Mouse (Mus musculus) hindbrain, embryonic 13.5 days (tissue): ENCODE measurements at regions not wholly inside any gene's neighbourhood (a gene's known extent, or its start where the extent isn't known, plus 50 kb on each side); places are given as distances from the start of the nearest gene placed in this dataset.
A peak's percentile ranks its signal among the peaks of the same experiment; 100 is the strongest.
"Not testable (repeated sequence)": the region's sequence is repeated elsewhere in the genome, so short reads cannot be mapped to it uniquely, and the experiment has no call there.

ENCODE experiments used
- ATAC-seq: fragments of 200-750 bp; cut with Nextera tagmentation; 2 replicates; pipeline ENCODE4 v1.8.0; 2017; ENCODE audit warnings: moderate TSS enrichment; ENCODE audit not compliant: low FRiP score
- H3K27ac ChIP-seq: fragments of 300-500 bp; sonication (generic); 2 replicates; pipeline ENCODE4 v1.5.1; 2015; ENCODE audit warnings: inconsistent platforms, mild to moderate bottlenecking, moderate library complexity
- H3K27me3 ChIP-seq: fragments of 300-500 bp; sonication (generic); 2 replicates; pipeline ENCODE4 v1.6.1; 2015; ENCODE audit warnings: mild to moderate bottlenecking, inconsistent platforms
- H3K36me3 ChIP-seq: fragments of 300-500 bp; sonication (generic); 2 replicates; pipeline ENCODE4 v1.6.1; 2015; ENCODE audit warnings: mild to moderate bottlenecking, inconsistent platforms
- H3K4me1 ChIP-seq: fragments of 300-500 bp; sonication (generic); replicated peaks from 2 replicates; pipeline ENCODE4 v1.6.1; 2015; ENCODE audit warnings: inconsistent platforms
- H3K4me2 ChIP-seq: fragments of 300-500 bp; sonication (generic); 2 replicates; pipeline ENCODE4 v1.6.1; 2015; ENCODE audit warnings: inconsistent platforms, mild to moderate bottlenecking, moderate library complexity
- H3K4me3 ChIP-seq: fragments of 300-500 bp; sonication (generic); 2 replicates; pipeline ENCODE4 v1.5.1; 2015; ENCODE audit warnings: mild to moderate bottlenecking, inconsistent platforms
- H3K9ac ChIP-seq: fragments of 300-500 bp; sonication (generic); 2 replicates; pipeline ENCODE4 v1.6.1; 2015; ENCODE audit warnings: mild to moderate bottlenecking, inconsistent platforms
- H3K9me3 ChIP-seq: fragments of 300-500 bp; sonication (generic); 2 replicates; pipeline ENCODE4 v1.6.1; 2016; ENCODE audit warnings: inconsistent platforms
- WGBS: fragments of 180-500 bp; shearing (Covaris S2); methylation state at CpG from one replicate; pipeline ENCODE4 v1.1.7; 2015; 5-methylcytosine and 5-hydroxymethylcytosine counted together

GRCm38 (mm10) chr13:111914348-111914913 lies 105.6 kb upstream of the Map3k1 start:
- Histone ChIP-seq H3K4me1 (0 out of 2 replicates have a peak, but pooled peaks cover 3% of the 10 kb centered on the region), H3K27me3 (no peaks in the 10 kb centered on the region), H3K4me3 (no peak overlapping the region), H3K9me3 (no peaks in the 10 kb centered on the region), H3K9ac (no peak overlapping the region), H3K36me3 (no peaks in the 10 kb centered on the region), H3K4me2 (no peak overlapping the region), H3K27ac (no peak overlapping the region)
- ATAC-seq, result 0 out of 2 replicates have a peak, but pooled peaks have one; percentile 28
- 47% methylated on average over 5 of the region's 5 CpGs for WGBS

GRCm38 (mm10) chr13:111919417-111919816 lies 110.6 kb upstream of the Map3k1 start:
- H3K4me3 ChIP-seq, ATAC-seq, H3K36me3 ChIP-seq, H3K27me3 ChIP-seq, H3K4me1 ChIP-seq, H3K4me2 ChIP-seq, H3K9ac ChIP-seq, H3K27ac ChIP-seq: not testable (repeated sequence)
- WGBS, result 83% methylated on average over 11 of the region's 11 CpGs
- H3K9me3 ChIP-seq, result 0 out of 2 replicates have a peak, but pooled peaks cover 11% of the 10 kb centered on the region

GRCm38 (mm10) chr13:111920534-111920933 lies 111.7 kb upstream of the Map3k1 start:
- H3K4me3 ChIP-seq, result no peak overlapping the region
- H3K4me1 ChIP-seq, result no peaks in the 10 kb centered on the region
- ATAC-seq, result no peak
- no peaks in the 10 kb centered on the region for H3K36me3 ChIP-seq
- H3K9ac ChIP-seq, result no peak overlapping the region
- WGBS, result 93% methylated on average over 2 of the region's 2 CpGs
- H3K27me3 ChIP-seq, result no peaks in the 10 kb centered on the region
- H3K4me2 ChIP-seq, result no peak overlapping the region
- H3K9me3 ChIP-seq, result 0 out of 2 replicates have a peak, but pooled peaks cover 11% of the 10 kb centered on the region
- no peak overlapping the region for H3K27ac ChIP-seq

- no peak for ATAC-seq
- no peak overlapping the region for H3K27ac ChIP-seq
- no peak overlapping the region for H3K9ac ChIP-seq
- no peak overlapping the region for H3K4me3 ChIP-seq
- no peak overlapping the region for H3K4me2 ChIP-seq
- 0 out of 2 replicates have a peak, but pooled peaks cover 11% of the 10 kb centered on the region for H3K9me3 ChIP-seq
- no peaks in the 10 kb centered on the region for H3K27me3 ChIP-seq
- WGBS, result 95% methylated on average over 5 of the region's 5 CpGs
- H3K4me1 ChIP-seq, result no peaks in the 10 kb centered on the region
- H3K36me3 ChIP-seq, result no peaks in the 10 kb centered on the region
Measured at GRCm38 (mm10) chr13:111921142-111922035, 112.6 kb upstream of the Map3k1 start.

GRCm38 (mm10) chr13:111925349-111925748 lies 116.6 kb upstream of the Map3k1 start:
- Histone ChIP-seq H3K36me3 (no peaks in the 10 kb centered on the region), H3K9me3 (0 out of 2 replicates have a peak, but pooled peaks cover 11% of the 10 kb centered on the region), H3K4me3 (no peak overlapping the region), H3K27ac (no peak overlapping the region), H3K9ac (no peak overlapping the region), H3K4me2 (no peak overlapping the region), H3K27me3 (no peaks in the 10 kb centered on the region), H3K4me1 (peaks cover 5% of the 10 kb centered on the region; the same call in 1 of the 2 replicates)
- WGBS, result 92% methylated on average over 7 of the region's 7 CpGs
- ATAC-seq, result no peak

- WGBS, result 76% methylated on average over 8 of the region's 8 CpGs
- ATAC-seq, result no peak
Measured at GRCm38 (mm10) chr13:111926801-111927200, 118.0 kb upstream of the Map3k1 start.

GRCm38 (mm10) chr13:111927489-111927888 lies 118.7 kb upstream of the Map3k1 start:
- no peaks in the 10 kb centered on the region for H3K27me3 ChIP-seq
- H3K4me1 ChIP-seq, result peaks cover 5% of the 10 kb centered on the region; the same call in 1 of the 2 replicates
- H3K9ac ChIP-seq, result no peak overlapping the region
- H3K9me3 ChIP-seq, result 0 out of 2 replicates have a peak, but pooled peaks cover 4% of the 10 kb centered on the region
- no peak overlapping the region for H3K4me3 ChIP-seq
- 88% methylated on average over 3 of the region's 3 CpGs for WGBS
- H3K4me2 ChIP-seq, result no peak overlapping the region
- H3K36me3 ChIP-seq, result no peaks in the 10 kb centered on the region
- no peak overlapping the region for H3K27ac ChIP-seq
- no peak for ATAC-seq

More at GRCm38 (mm10) chr13:111926801-111927200, 118.0 kb upstream of the Map3k1 start:
- peaks cover 5% of the 10 kb centered on the region; the same call in 1 of the 2 replicates for H3K4me1 ChIP-seq
- no peak overlapping the region for H3K27ac ChIP-seq
- H3K36me3 ChIP-seq, result no peaks in the 10 kb centered on the region
- H3K9me3 ChIP-seq, result 0 out of 2 replicates have a peak, but pooled peaks cover 11% of the 10 kb centered on the region
- H3K4me3 ChIP-seq, result no peak overlapping the region
- no peak overlapping the region for H3K4me2 ChIP-seq
- no peaks in the 10 kb centered on the region for H3K27me3 ChIP-seq
- no peak overlapping the region for H3K9ac ChIP-seq

GRCm38 (mm10) chr13:111928636-111929544 lies 120.1 kb upstream of the Map3k1 start:
- no peak overlapping the region for H3K4me3 ChIP-seq
- H3K27ac ChIP-seq, result no peak overlapping the region
- no peaks in the 10 kb centered on the region for H3K9me3 ChIP-seq
- H3K9ac ChIP-seq, result no peak overlapping the region
- ATAC-seq, result no peak
- no peaks in the 10 kb centered on the region for H3K36me3 ChIP-seq
- H3K4me2 ChIP-seq, result no peak overlapping the region
- H3K27me3 ChIP-seq, result no peaks in the 10 kb centered on the region
- H3K4me1 ChIP-seq, result peaks cover 5% of the 10 kb centered on the region; the same call in 1 of the 2 replicates
- 84% methylated on average over 9 of the region's 9 CpGs for WGBS

GRCm38 (mm10) chr13:111929908-111930307 lies 121.1 kb upstream of the Map3k1 start:
- ATAC-seq, result no peak
- H3K9ac ChIP-seq, result no peak overlapping the region
- H3K36me3 ChIP-seq, result no peaks in the 10 kb centered on the region
- no peaks in the 10 kb centered on the region for H3K9me3 ChIP-seq
- H3K4me2 ChIP-seq, result no peak overlapping the region
- no peak overlapping the region for H3K4me3 ChIP-seq
- H3K27ac ChIP-seq, result no peak overlapping the region
- 87% methylated on average over 1 of the region's 1 CpGs for WGBS
- no peaks in the 10 kb centered on the region for H3K27me3 ChIP-seq
- H3K4me1 ChIP-seq, result peaks cover 5% of the 10 kb centered on the region; the same call in 1 of the 2 replicates

GRCm38 (mm10) chr13:111932464-111932863 lies 123.7 kb upstream of the Map3k1 start:
- WGBS, result 88% methylated on average over 3 of the region's 3 CpGs
- no peaks in the 10 kb centered on the region for H3K9me3 ChIP-seq
- no peak for ATAC-seq
- H3K4me1 ChIP-seq, result peaks cover 12% of the 10 kb centered on the region
- no peak overlapping the region for H3K27ac ChIP-seq
- no peak overlapping the region for H3K9ac ChIP-seq
- H3K4me3 ChIP-seq, result no peak overlapping the region
- no peaks in the 10 kb centered on the region for H3K27me3 ChIP-seq
- no peak overlapping the region for H3K4me2 ChIP-seq
- no peaks in the 10 kb centered on the region for H3K36me3 ChIP-seq

- ATAC-seq, result no peak
- no peak overlapping the region for H3K27ac ChIP-seq
- H3K27me3 ChIP-seq, result no peaks in the 10 kb centered on the region
- H3K9ac ChIP-seq, result no peak overlapping the region
- no peaks in the 10 kb centered on the region for H3K36me3 ChIP-seq
- H3K9me3 ChIP-seq, result no peaks in the 10 kb centered on the region
- H3K4me1 ChIP-seq, result peaks cover 12% of the 10 kb centered on the region
- H3K4me2 ChIP-seq, result no peak overlapping the region
- H3K4me3 ChIP-seq, result no peak overlapping the region
- WGBS, result 74% methylated on average over 8 of the region's 8 CpGs
Measured at GRCm38 (mm10) chr13:111933526-111934240, 124.9 kb upstream of the Map3k1 start.
